ENCODE assay signal across 1 mouse cellular context in the genomic region with DNA sequence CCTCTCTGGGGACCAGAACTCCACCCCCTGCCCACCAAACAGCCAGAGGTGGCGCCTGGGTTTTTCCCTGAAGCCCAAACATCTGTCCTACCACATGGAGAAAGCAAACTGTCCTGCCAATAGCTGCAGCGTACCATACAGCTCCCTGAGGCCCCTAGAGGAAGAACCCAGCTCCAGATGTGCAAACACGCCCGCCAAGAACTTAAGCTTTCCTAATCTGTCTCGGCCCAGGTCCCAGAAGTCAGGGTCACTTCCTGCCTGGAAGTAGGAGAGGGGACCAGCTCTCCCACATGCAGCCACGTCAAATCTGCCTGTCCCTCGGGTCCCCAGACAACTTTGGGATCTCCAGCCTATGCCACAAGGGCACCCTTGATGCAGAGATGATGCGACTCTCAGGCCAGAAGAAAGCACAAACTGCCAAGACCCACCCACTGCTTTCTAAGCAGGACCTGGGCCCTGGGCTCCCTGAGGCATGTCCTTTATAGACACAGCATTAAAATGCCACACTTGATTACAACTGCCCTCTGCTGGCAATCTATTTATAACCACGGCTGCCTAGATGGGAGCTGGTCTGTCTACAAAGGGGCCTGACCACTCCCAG.
TF ChIP-seq lines count a peak whose summit lies in the region.

No protein-coding gene starts in this region.

TF ChIP-seq in CH12.LX, 34 proteins besides CTCF, POLR2A, EP300 and RAD21 (continued from another document):
- no peak for TF ChIP-seq IRF4 (IDR thresholded peaks at IDR 0.05; ENCODE audit: low read depth, low read length)
- peak; percentile 67; the same call in 1 of the 2 replicates for TF ChIP-seq MYC (IDR thresholded peaks at IDR 0.05; ENCODE audit: low read depth, low read length)
TF ChIP-seq in CH12.LX: peak in this region for 7.
